Mouse (Mus musculus) gastrocnemius, adult 2 months (tissue): Measurements from ENCODE around the gene Slc1a4. TPM values are rescaled to one million over a fixed set of nuclear protein-coding genes. Genes with fewer than 3 reads are reported as not detected.

Experiments used
- DNase-seq: peaks from one replicate; pipeline ENCODE4 v3.0.0; 2022
- H3K27ac ChIP-seq: fragments of 200-600 bp; 2 replicates; pipeline ENCODE4 v1.8.1; 2022; ENCODE audit warnings: mild to moderate bottlenecking
- H3K4me3 ChIP-seq: fragments of 200-600 bp; 2 replicates; pipeline ENCODE4 v1.8.1; 2022; ENCODE audit warnings: mild to moderate bottlenecking, moderate library complexity
- CTCF ChIP-seq: fragments of 200-600 bp; IDR thresholded peaks from 2 replicates; pipeline ENCODE4 v1.8.1; 2022; ENCODE audit warnings: antibody characterized with exemption, mild to moderate bottlenecking, moderate library complexity
- intact Hi-C: fragments of 180-260 bp; cut with DNase I; formaldehyde crosslinking; loops from one replicate; pipeline ENCODE4 v1.15.1; 2025
- total RNA-seq, 2 experiments: library from RNA; stranded (reverse); gene quantifications; 2 replicates each; pipeline ENCODE4 v1.2.3; 2021

The Slc1a4 gene
- total RNA-seq, 2 experiments from 2014 or later = 0.92 to 1.0 TPM

GRCm38 (mm10) chr11:20275974-20276373 is 56.5 kb downstream of the Slc1a4 start:
- Histone ChIP-seq H3K4me3 (no peak overlapping the region), H3K27ac (no peak overlapping the region)
- intact Hi-C loops = no loop called here
- no peak for DNase-seq
- TF ChIP-seq CTCF = no peak

- intact Hi-C loops = no loop called here
- Histone ChIP-seq H3K4me3 (no peak overlapping the region), H3K27ac (no peak overlapping the region)
- no peak for DNase-seq
- no peak for TF ChIP-seq CTCF
Observed at GRCm38 (mm10) chr11:20269885-20270284, 62.6 kb downstream of the Slc1a4 start.

GRCm38 (mm10) chr11:20262628-20263380 is 69.7 kb downstream of the Slc1a4 start:
- TF ChIP-seq CTCF = peak; percentile 64
- intact Hi-C loops = loop anchor here (1.0 to 5.0 kb wide), 2 partner anchors 69 to 138 kb away; partner anchors contain the start of gene Slc1a4
- Histone ChIP-seq H3K27ac (no peak overlapping the region), H3K4me3 (no peak overlapping the region)
- no peak for DNase-seq

GRCm38 (mm10) chr11:20254791-20255190 is 77.7 kb downstream of the Slc1a4 start:
- Histone ChIP-seq H3K27ac (no peak overlapping the region), H3K4me3 (no peak overlapping the region)
- intact Hi-C loops = no loop called here
- DNase-seq = no peak
- no peak for TF ChIP-seq CTCF

GRCm38 (mm10) chr11:20253088-20253487 is 79.4 kb downstream of the Slc1a4 start:
- intact Hi-C loops = no loop called here
- no peak for TF ChIP-seq CTCF

More at GRCm38 (mm10) chr11:20253088-20253487, 79.4 kb downstream of the Slc1a4 start:
- no peak for DNase-seq
- no peak overlapping the region for H3K4me3 ChIP-seq
- H3K27ac ChIP-seq = no peak overlapping the region

Other genes with a start within 250 kb of the Slc1a4 start
- gene Actr2, start 219.8 kb downstream of the Slc1a4 start, total RNA-seq = 10 to 100 TPM; 35.8 to 44.1 TPM
- 10 to 100 TPM; 88.6 to 95.4 TPM for gene Rab1a, start 131.3 kb downstream of the Slc1a4 start, total RNA-seq
- gene Cep68, start 83.3 kb downstream of the Slc1a4 start, total RNA-seq = 10 to 100 TPM; 30.8 to 36.1 TPM
- gene Sertad2, start 210.5 kb upstream of the Slc1a4 start, total RNA-seq = 10 to 100 TPM; 10.3 to 13.7 TPM